Mouse (Mus musculus): Measurements from ENCODE around the gene Magix.
"Not testable (repeated sequence)": the region's sequence is repeated elsewhere in the genome, so short reads cannot be mapped to it uniquely, and the experiment has no call there.

Magix gene

DNA sequence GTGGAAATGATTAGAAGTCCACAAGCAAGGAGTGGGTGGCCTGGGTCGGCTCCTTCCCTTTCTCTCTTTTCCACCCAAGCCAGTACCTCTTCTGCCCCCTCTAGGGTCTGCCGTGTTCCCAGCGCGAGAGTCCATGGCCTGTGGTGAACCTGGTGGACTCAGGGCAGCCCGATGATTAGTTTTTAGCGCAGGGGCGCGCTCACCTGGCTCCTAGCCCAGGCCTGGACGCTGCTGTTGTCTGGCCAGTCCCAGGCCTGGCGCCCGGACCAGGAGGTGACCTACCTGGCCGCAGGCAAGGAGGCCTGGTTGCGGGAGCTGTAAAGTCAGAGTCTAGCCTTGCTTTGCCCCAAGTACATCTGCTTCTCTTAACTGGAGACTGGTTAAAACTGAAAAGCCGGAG, at the start of gene Magix:
Gene Magix (minus strand): TSS at position 388 of the 400 bp plus-strand sequence.
- DNase-seq: no peak

DNA sequence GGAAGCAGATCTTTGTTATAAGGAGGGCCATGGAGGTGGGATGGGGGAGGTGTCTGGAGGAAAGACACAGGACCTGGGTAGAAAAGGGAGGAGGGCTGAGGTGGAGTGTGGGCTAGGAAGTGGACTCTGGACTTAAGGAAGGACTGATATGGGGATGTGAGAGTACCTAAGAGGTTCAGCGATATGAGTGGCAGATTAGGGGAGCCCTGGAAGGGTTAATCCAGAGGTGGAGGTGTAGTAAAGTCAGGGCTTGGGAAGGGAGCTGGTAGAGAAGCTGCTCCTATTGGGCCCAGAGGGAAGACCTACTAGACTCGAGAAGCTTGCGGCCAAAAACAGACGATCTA, 47.8 kb upstream of the Magix start:
- no peak for DNase-seq

DNA sequence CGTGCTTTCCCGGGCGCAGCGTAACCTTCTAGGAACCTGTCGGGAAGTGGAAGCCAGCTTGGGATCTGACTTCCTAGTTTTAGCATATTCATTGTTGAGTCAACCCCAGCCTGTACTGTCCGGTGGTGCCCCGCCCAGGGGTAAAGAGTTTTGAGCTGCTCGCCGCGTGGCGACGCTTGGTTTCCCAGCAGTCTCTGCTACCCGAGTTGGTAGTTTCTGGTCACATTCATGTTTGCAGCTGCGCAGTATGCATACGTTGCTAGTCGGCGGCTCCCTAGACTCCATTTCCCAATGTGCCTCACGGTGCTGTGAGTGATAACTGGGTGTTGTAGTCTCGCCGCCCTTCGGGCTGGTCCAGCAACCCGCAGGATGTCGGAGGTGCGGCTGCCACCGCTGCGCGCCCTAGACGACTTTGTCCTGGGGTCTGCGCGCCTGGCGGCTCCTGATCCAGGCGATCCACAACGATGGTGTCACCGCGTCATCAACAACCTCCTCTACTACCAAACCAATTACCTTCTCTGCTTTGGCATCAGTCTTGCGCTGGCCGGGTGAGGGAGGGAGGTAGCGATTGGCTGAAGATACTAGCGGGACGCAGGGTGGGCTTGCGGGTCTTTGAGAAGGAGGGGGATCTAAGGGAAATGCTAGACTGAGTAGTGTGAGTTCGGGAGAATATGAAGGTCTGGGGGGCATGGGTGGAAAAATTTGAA, 47.3 kb upstream of the Magix start, which contains the start of gene Praf2:
Gene Praf2 (plus strand): TSS at position 225 of the 707 bp plus-strand sequence.
- peak; percentile 61 to 75 for DNase-seq

DNA sequence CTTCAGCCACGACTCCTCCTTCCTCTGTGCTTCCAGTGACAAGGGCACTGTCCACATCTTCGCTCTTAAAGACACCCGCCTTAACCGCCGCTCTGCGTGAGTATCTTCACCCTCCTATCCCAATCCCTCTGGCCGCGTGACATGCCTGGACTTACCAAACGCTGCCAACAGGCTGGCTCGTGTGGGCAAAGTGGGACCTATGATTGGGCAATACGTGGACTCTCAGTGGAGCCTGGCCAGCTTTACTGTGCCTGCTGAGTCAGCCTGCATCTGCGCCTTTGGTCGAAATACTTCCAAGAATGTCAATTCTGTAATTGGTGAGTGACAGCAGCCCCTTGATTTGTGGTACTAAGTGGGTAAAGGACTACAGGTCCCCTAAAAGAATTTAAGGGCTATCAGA, 46.1 kb upstream of the Magix start:
- no peak for DNase-seq

DNA sequence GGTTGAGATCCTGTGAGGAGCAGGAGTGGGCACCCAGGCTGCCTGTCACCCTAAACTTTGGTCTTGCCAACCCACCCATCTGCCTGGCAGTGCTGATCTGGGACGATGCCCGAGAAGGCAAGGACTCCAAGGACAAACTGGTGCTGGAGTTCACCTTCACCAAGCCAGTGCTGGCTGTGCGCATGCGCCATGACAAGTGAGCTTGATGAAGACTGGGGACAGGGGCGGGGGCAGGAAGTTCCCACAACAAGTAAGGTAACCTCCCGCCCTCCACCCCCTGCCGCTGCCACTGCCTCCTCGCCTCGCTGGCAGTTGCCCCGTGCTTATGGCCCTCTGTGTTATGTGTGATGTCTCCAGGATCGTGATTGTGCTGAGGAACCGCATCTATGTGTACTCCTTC, 44.8 kb upstream of the Magix start:
- no peak for DNase-seq

DNA sequence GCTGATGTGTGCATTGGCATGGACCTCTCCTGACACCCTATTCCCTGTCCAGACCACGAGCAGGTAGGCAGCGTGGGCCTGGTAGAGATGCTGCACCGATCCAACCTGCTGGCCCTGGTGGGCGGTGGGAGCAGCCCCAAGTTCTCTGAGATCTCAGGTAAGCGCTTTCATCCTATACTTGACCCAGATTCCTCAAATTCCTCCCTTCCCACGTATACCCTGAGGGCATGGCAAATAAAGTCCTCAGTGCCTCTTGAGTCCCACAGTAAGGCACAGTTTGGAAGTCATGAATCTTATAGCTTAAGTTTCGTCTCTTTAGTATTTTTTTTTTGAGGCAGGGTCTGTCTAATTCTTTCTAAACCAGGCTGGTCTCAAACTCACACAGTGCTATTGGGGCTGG, 43.1 kb upstream of the Magix start:
- no peak for DNase-seq

DNA sequence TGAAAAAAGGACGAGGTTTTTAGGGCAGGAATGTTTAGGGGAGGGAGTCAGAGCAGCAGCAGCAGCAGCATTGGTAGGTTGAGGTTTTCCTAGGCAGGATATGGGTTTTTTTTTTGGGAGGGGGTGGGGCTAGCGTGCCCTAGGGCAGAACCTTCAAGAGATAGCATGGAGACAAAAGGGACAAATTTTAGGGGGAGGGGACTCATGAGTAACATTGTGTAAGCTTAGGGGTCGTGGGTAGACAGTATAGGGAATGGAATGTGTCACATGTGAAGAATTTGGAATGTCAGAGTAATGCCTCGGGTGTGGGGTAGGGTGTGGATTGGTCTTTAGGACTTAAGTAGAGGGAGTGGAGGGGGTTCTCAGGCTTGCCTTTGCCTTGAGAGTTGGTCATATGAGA, 41.6 kb upstream of the Magix start:
- DNase-seq: no peak

DNA sequence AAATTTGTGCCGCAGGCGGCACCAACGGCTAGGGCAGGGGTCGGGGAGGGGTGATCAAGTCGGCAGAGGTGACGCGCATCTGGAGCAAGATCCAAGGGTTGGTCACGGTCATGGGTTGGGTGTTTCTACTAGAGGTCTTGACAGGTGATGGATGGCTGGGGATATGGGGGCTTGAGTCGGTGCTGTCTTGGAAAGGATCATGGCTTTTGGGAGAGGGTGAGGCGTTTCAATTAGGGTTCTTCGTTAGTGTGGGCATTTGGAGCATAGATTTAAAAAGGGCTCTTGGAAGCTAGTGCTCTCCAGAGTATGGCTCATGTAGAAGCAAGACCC, 41.2 kb upstream of the Magix start:
- DNase-seq: no peak

DNA sequence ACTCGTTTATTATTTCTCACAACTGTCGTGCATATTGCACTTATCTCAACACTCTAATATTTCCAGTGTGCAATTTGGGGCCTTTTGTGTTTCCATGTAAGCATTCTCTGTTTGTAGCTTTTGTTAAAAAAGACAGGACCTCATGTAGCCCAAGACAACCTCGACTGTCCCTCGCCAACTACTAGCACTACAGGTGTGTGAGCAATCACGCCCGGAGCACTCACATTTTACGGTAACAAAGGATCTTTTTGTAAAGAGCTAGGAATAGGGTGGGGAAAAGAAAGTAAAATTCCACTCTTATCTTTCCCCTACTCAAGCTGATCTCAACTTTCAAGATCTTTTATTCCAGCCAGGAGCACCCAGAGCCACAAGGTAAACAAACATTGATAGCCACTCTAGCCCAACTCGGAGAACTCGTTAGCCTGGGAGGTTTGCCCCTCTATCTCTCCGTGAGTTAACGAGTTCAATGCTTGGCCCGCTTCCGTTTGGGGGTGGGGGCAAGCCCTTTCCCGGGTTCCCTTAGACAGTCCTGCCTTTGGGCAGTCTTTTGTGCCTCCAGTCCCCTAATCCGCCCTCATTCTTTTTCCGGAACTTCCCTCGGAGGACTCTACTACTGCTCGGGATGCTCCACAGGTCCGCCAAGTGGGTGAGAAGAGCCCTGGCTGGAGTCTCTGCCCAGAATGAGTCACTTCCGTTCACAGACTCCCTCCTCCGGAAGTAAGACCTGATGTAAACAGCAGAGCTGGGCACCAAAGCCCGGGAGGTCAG, 40.6 kb upstream of the Magix start, which contains the start of gene Gm45208:
Gene Gm45208 (plus strand): TSS at position 732 of the 768 bp plus-strand sequence.
- peak; percentile 59 to 70 for DNase-seq

DNA sequence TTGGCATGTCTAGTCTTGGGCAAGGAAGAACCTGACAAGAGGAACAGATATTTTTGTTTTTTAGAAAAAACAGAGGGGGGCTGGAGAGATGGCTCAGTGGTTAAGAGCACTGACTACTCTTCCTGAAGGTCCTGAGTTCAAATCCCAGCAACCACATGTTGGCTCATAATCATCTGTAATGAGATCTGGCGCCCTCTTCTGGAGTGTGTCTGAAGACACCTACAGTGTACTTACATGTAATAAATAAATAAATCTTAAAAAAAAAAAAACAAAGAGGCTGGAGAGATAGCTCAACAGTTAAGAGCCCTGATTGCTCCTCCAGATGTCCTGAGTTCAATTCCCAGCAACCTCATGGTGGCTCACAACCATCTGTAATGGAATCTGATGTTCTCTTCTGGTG, 35.0 kb upstream of the Magix start:
- DNase-seq: not testable (repeated sequence)

DNA sequence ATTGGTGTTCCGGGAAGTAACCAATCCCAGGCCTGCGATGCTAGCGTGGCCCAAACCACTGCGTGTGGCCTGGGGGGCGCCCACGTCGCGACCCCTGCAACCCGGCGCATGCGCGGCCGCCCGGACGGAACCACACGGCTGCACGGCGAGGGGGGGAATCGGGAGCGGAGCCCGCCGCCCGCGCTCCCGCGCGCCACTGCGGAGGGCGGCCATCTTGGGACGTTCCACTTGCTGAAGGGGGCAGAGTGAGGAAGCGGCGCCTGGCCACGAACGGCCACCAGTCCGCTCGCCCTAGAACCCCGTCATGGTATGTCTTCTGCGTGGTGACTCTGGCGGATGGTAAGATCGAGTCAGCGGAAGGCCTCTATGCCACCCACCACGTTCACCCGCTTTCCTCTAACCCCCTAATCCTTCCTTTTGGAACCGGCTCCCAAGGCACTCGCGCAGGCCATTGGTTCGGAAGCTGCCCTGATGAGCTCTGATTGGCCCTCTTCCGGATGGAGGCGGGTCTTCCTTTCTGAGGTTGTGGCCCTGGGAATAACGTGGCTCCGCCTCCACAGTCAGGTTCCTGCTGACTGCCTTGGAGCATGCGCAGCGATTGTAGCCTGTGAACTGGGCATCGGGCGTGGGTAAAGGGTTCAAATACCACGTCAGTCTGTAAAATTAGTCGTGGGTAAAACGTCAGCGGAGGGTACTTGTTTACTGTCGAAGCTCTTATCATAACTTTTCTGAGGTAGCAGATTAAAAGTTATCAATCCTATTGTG, 33.3 kb upstream of the Magix start, which contains the start of gene Wdr45:
Gene Wdr45 (plus strand): TSS at position 199 of the 765 bp plus-strand sequence.
- peak; percentile 87 to 93 for DNase-seq

DNA sequence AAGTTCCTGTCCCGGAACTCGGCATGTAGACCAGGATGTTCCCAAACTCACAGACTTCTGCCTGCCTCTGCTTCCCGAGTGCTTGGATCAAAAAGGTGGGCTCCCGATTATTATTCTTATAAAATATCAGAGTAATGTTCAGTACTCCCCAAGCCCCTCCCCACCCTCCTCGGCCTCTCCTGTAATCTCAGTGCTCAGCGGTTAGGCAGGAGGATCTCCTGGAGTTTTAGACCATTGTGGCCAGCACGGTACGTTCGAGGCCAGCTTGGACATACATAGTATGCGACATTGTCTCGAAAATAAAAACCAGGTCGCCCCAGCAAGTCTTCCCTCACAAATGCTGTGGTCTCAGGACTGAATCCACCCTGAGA, 32.7 kb upstream of the Magix start:
- DNase-seq: not testable (repeated sequence)

DNA sequence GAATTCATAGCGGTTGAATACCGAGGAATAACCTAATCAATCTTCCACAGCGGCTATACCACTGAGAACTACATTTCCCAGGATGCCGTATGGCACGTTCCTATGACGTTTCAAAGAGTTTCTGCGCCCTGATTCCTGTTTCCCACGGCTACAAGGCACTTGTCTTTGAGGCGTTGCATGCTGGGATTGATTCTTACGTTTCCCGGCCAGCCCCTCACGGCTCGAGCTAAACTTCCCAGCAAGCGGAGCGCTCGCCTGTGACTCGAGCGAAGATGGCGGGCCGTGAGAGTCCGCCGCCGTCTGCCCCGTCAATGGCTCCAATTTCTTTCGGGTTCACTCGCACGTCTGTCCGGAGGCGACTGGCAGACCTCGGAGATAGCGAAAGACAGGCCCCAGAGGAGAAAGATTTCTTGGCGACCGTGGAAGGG, 15.9 kb upstream of the Magix start, which contains the start of gene Gpkow:
Gene Gpkow (plus strand): TSS at position 178 of the 428 bp plus-strand sequence.
- DNase-seq: peak; percentile 68 to 85

DNA sequence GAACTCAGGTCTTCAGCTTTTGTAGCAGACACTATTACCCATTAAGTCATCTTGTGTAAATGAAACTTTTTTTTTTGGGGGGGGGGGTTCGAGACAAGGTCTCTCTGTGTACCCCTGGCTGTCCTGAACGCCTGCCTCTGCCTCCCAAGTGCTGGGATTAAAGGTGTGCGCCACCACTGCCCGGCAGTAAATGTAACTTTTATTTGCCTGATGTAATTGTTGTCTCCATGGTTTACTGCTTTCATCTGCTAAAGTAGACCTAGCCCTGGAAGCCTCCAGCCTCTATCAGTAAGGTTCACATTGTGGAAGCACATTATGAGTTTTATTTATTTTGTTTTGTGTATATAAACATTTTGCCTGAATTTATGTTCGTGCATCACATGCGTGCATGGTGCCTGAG, 15.5 kb upstream of the Magix start:
- DNase-seq: no peak

DNA sequence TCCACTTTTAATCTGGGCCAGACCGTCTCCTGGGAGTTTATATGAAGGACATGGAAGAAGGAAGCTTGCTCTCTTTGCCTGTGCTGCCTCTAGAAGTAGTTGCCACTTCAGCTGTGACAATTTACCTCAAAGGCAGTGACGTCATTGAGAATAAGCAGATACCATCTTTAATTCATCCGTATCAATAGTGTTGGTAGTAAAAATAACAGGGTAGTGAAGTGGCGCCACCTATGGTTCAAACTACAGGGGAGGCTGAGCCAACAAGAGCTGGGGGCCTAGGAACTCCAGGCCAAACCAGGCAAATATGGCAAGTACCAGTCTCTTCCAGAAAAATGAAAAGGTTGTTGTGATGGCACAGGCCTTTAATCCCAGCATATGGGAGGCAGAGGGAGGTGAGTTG, 11.8 kb upstream of the Magix start:
- peak; percentile 22 to 29 for DNase-seq

DNA sequence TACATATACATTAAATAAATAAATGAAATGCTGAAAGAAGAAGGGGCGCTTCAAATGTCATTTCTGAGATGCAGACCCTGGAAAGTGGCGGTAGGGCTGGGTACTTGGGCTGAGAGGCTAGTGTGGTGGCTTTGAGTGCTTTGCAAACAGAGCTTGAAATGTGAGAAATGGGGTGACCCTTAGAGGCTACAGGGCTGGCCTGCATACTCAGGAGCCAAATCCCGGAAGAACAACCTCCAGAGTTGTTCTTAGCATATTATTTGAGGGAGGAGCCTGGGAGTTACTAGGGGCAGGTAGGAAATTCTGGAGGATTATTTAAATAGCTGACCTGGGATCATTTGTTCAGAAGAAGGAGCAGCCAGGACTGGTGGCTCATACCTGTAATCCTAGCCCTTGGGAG, 9.4 kb upstream of the Magix start:
- no peak for DNase-seq

DNA sequence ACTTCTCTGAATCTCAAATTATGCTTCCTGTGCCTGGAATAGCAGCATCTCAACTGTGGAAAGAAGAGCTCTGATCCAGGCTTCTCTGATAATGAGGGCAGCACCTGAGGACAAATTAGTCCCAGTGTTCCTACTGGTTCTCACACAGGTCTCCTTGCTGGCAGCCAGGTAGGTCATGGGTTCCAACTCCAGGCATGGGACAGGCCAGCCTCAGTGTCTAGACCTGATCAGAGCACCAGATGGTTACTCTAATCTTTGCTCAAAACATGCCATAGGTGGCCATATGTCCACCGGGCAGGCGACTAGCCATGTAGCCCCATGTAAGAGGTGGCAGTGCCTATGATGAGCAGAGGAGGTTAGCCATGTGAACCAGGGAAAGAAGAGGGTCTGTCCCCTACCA, 7.3 kb upstream of the Magix start:
- no peak for DNase-seq

DNA sequence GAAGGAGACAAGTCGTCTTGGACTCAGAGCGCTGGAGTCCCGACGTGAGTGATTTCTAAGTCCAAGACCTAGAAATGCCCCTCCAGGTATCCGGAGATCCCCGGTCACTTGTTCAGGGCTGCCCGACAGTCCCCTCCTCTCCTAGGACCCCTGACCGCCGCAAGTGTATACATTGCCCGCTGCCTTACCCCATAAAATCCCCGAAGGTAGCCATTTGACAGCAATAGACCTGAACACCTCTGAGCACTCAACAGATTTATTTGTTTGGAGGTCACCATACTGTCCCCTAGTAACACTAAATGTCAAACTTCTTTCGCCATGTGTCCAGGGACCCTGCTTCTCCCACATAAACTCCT, 1.0 kb downstream of the Magix start:
- no peak for DNase-seq

DNA sequence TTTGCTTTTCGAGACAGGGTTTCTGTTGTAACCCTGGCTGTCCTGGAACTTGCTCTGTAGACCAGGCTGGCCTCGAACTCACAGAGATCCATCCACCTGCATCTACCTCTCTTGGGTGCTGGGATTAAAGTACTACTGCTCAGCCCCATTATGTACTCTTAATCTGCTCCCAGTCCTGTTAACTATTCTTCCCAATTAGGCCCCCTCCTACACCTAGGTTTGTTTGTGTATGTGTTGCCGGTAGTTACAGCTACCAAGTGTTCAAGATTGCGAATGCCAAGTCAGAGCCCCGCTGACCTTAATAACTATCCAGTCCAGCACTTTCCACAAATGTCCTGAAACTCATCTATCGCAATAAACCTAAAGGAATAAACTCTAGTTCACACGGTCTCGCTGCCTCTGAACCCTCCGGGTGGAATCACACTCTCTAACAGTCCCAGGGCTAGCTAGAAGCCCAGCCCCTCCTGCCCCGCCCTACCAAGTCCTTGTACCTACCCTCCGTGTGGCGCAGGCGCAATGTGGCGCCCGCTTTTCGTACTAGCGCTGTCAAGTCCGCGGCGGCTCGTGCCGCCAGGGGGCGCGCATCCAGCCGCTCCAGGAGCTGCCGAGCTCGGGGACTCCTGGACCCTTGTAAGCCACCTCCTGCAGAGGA, 1.5 kb downstream of the Magix start:
- DNase-seq: peak; percentile 86 to 88

DNA sequence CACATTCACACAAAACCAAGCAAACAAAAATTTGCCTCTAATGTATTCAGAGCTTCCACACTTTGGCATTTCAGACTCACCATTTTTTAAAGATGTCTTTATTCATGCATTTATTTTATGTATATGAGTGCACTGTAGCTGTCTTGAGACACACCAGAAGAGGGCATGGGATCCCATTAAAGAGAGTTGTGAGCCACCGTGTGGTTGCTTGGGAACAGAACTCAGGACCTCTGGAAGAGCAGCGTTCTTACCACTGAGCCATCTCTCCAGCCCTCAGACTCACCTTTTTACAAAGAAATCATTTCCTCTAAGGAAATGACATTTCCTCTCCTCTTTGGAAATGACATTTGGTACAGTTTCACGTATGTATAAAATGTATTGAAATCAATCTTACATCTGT, 2.1 kb downstream of the Magix start:
- DNase-seq: no peak

DNA sequence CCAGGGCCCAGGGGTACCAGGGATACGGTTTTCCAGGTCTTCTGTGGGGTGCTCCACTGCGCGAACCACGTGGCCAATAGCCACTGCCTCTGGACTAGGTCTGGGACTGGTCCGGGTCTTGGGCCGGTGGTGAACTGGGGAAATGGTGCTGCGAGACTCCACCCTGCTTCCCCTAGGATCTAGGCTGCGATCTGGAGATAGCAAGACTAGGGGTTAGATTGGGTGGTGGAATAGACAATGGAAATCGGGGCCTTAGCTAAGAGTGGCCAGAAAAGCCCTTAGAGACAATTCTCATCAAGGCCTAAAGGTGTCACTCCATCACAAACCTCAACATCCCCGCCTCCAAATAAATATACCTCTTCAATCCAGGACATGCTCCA, 6.1 kb downstream of the Magix start:
- DNase-seq: no peak

DNA sequence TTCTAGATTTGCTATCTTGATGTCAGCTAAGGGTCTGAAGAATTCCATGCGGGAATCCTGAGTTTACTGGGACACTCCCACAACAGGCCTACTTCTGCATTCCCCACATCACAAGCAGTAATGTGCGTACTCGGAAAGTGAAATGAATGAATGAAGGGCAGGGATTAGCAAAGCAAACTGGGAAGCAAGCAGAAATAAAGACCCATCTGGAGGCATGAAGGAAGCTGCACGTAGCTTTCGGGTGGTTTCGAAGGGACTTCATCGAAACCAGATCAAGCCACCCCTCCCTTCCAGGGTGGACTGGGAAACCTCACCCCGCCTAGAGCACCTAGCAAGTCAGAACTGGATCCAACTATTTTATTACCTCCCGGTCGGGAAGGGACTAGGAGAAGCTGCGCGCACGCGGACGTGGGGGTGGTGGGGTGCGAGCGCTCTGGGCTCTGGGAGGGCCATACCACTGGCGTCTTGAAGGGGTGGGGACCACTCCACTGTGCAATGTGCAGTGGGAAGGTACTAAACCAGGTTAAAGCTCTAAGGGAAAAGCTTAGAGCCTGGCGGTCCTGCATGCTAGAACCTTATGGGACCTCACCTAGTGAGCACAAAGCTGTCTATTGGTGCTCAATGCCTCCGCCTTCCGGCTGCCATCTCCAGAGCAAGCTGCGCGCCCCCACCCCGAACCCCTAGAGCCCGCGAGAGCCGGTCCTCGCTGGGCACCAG, 6.6 kb downstream of the Magix start:
- peak; percentile 42 to 55 for DNase-seq
